9 mouse cellular contexts compared by ENCODE assay signal in the genomic region with DNA sequence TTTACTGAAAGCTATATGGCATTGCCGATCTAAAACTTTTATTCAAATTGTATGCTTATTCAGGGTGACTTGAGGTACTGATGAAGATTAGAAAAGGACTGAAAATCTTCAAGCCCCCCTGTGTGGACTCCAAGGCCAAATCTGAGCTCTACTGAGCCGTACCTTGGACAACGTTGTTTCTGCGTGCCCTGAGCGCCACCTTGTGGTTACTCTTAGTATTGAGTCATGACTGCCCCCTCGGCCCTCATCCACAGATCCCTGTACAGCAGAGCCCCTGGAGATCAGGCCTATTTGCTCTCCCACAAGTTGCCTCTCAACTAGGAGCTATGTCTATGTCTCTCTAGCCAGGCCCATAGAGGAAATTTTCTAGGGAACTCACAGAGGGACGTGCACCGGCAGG. TPM values are rescaled to one million over a fixed set of nuclear protein-coding genes. Genes with fewer than 3 reads are reported as not detected.
A peak's percentile ranks its signal among the peaks of the same experiment; 100 is the strongest.
DNase-seq lines count a peak whose midpoint lies in the region; ATAC-seq and TF ChIP-seq lines count a peak whose summit lies in the region.
"Had no signal": no experiment of that assay in that cellular context is flagged by ENCODE, and none has a peak within 500 bp of the region (broad histone marks: within the 10 kb centered on the region; RNA-seq: fewer than 3 reads in every experiment).

No protein-coding gene starts in this region.

- no peak for TF ChIP-seq POLR2A in heart, adult 2 months (IDR thresholded peaks at IDR 0.05; ENCODE audit: insufficient read depth, low read depth, low read length)
- no peak for TF ChIP-seq POLR2A in brain, embryonic 14.5 days (IDR thresholded peaks at IDR 0.05; ENCODE audit: borderline replicate concordance, extremely low read depth, insufficient read depth, insufficient read length, poor library complexity, severe bottlenecking)

- peaks cover 3% of the 10 kb centered on the region for H3K27me3 ChIP-seq in heart, adult 2 months (ENCODE audit: control insufficient read depth, insufficient read depth, low read length)
- H3K27me3 ChIP-seq in heart, embryonic 12.5 days (replicated peaks): peaks cover 78% of the 10 kb centered on the region
- H3K27me3 ChIP-seq in hindbrain, embryonic 13.5 days: peaks cover 75% of the 10 kb centered on the region
- H3K27me3 ChIP-seq in midbrain, embryonic 15.5 days (replicated peaks): peaks cover 38% of the 10 kb centered on the region

- WGBS in heart, adult 2 months: 8% methylated on average over 8 of the region's 8 CpGs
- 4% methylated on average over 8 of the region's 8 CpGs for WGBS in heart, embryonic 12.5 days
- 8% methylated on average over 8 of the region's 8 CpGs for WGBS in hindbrain, embryonic 13.5 days
- WGBS in midbrain, embryonic 15.5 days: 9% methylated on average over 8 of the region's 8 CpGs

- peak; percentile 84; the same call in 1 of the 2 replicates for TF ChIP-seq EP300 in heart, adult 2 months (IDR thresholded peaks at IDR 0.05; ENCODE audit: insufficient read depth, low read depth, low read length)

- H3K9me3 ChIP-seq in heart, embryonic 12.5 days (replicated peaks): no peaks in the 10 kb centered on the region
- H3K9me3 ChIP-seq in hindbrain, embryonic 13.5 days: no peaks in the 10 kb centered on the region
- H3K9me3 ChIP-seq in midbrain, embryonic 15.5 days: no peaks in the 10 kb centered on the region

- no peaks in the 10 kb centered on the region for H3K36me3 ChIP-seq in heart, adult 2 months (ENCODE audit: control insufficient read depth, insufficient read depth, low read length)
- no peaks in the 10 kb centered on the region for H3K36me3 ChIP-seq in heart, embryonic 12.5 days
- no peaks in the 10 kb centered on the region for H3K36me3 ChIP-seq in hindbrain, embryonic 13.5 days
- no peaks in the 10 kb centered on the region for H3K36me3 ChIP-seq in midbrain, embryonic 15.5 days (replicated peaks)

- peak; percentile 50 to 75 for DNase-seq in heart, adult 2 months
- DNase-seq in brain, embryonic 14.5 days (ENCODE audit: low read depth): peak; percentile 80
- peak; percentile 80 for DNase-seq in left cerebral cortex, postnatal 25 days (ENCODE audit: low spot score in 2 of 2)
- DNase-seq in spleen, postnatal 14 days (ENCODE audit: low spot score in 2 of 2): peak; percentile 37 to 69

- no peak for ATAC-seq in heart, embryonic 12.5 days (ENCODE audit: insufficient number of reproducible peaks, low FRiP score)
- ATAC-seq in erythroid progenitor cell, adult 5-6 weeks (replicated peaks; ENCODE audit: low FRiP score, poor library complexity, severe bottlenecking): peak; percentile 67; the same call in 1 of the 2 replicates
- peak; percentile 46 for ATAC-seq in hindbrain, embryonic 13.5 days (ENCODE audit: low FRiP score)
- peak; percentile 77 for ATAC-seq in midbrain, embryonic 15.5 days (replicated peaks)

- H3K79me2 ChIP-seq in heart, adult 2 months (replicated peaks; ENCODE audit: control insufficient read depth, insufficient read depth, low read length): no peaks in the 10 kb centered on the region

- H3K9ac ChIP-seq in heart, adult 2 months (ENCODE audit: low read depth, low read length): no peak overlapping the region
- H3K9ac ChIP-seq in heart, embryonic 12.5 days: no peak overlapping the region
- no peak overlapping the region for H3K9ac ChIP-seq in hindbrain, embryonic 13.5 days
- H3K9ac ChIP-seq in midbrain, embryonic 15.5 days: no peak overlapping the region

- H3K4me1 ChIP-seq in heart, adult 2 months (ENCODE audit: control insufficient read depth, insufficient read depth, low read length): no peaks in the 10 kb centered on the region
- peaks cover 14% of the 10 kb centered on the region for H3K4me1 ChIP-seq in heart, embryonic 12.5 days (replicated peaks)
- no peaks in the 10 kb centered on the region for H3K4me1 ChIP-seq in hindbrain, embryonic 13.5 days (replicated peaks)
- H3K4me1 ChIP-seq in midbrain, embryonic 15.5 days: no peaks in the 10 kb centered on the region

- no peak overlapping the region for H3K4me2 ChIP-seq in heart, embryonic 12.5 days
- no peak overlapping the region for H3K4me2 ChIP-seq in hindbrain, embryonic 13.5 days
- H3K4me2 ChIP-seq in midbrain, embryonic 15.5 days: no peak overlapping the region

- TF ChIP-seq CTCF in heart, adult 2 months (IDR thresholded peaks at IDR 0.05): peak; percentile 96
- TF ChIP-seq CTCF in brain, embryonic 14.5 days (IDR thresholded peaks at IDR 0.05; ENCODE audit: borderline replicate concordance, extremely low read depth, insufficient read depth, insufficient read length): peak; percentile 97

- intact Hi-C loops in heart, adult 2 months (cut with DNase I): loop anchor here (1.0 to 5.0 kb wide), 3 partner anchors 67 to 367 kb away; no protein-coding TSS in a partner anchor
- intact Hi-C loops in left cerebral cortex, postnatal 25 days (cut with DNase I): loop anchor here (2.0 kb wide), 2 partner anchors 68 to 98 kb away; no protein-coding TSS in a partner anchor

- no peak overlapping the region for H3K4me3 ChIP-seq in heart, adult 2 months
- no peak overlapping the region for H3K4me3 ChIP-seq in heart, embryonic 12.5 days
- H3K4me3 ChIP-seq in hindbrain, embryonic 13.5 days: no peak overlapping the region
- no peak overlapping the region for H3K4me3 ChIP-seq in midbrain, embryonic 15.5 days

- H3K27ac ChIP-seq in heart, adult 2 months: no peak overlapping the region
- no peak overlapping the region for H3K27ac ChIP-seq in heart, embryonic 12.5 days (ENCODE audit: poor library complexity, severe bottlenecking)
- no peak overlapping the region for H3K27ac ChIP-seq in hindbrain, embryonic 13.5 days
- no peak overlapping the region for H3K27ac ChIP-seq in midbrain, embryonic 15.5 days
- H3K27ac ChIP-seq: macrophage had no signal

RNA-seq across cellular contexts. Expression of gene Gas2l2, which starts 4.6 kb away (rescaled TPM):
- total RNA-seq in heart, adult 2 months (2021): not detected
- 0.10 TPM in 1 of 2 replicates, not detected in the other for polyA plus RNA-seq in heart, adult 2 months (2012; rRNA removed)
- polyA plus RNA-seq in heart, embryonic 12.5 days (2016; fragmentation: Nextera tagmentation; extraction: Ambion mirVana): 0.32 TPM in 1 of 2 replicates, not detected in the other
- polyA plus RNA-seq in brain, embryonic 14.5 days (2012; rRNA removed): 0.21 and 0.63 TPM in 2 replicates
- not detected in 2 replicates for total RNA-seq in erythroid progenitor cell, adult 5-6 weeks (2015; ENCODE audit: low replicate concordance)
- not detected in 2 replicates for total RNA-seq in erythroid progenitor cell, adult 5-6 weeks (2017; ENCODE audit: low replicate concordance)
- 0.43 and 1.4 TPM in 2 replicates for polyA plus RNA-seq in hindbrain, embryonic 13.5 days (2015; fragmentation: Nextera tagmentation; extraction: Ambion mirVana)
- total RNA-seq in left cerebral cortex, postnatal 25 days (2021): under 1 TPM in 1 of 2 experiments, not detected in 1; 0.18 TPM
- polyA plus RNA-seq in midbrain, embryonic 15.5 days (2015; fragmentation: Nextera tagmentation; extraction: Ambion mirVana): 0.36 and 0.54 TPM in 2 replicates
- polyA plus RNA-seq: macrophage had no signal

RNA-seq across cellular contexts. Expression of gene 1700020L24Rik, which starts 12.8 kb away (rescaled TPM):
- total RNA-seq in heart, adult 2 months (2021): not detected
- polyA plus RNA-seq in heart, adult 2 months (2012; rRNA removed): 0.27 TPM in 1 of 2 replicates, not detected in the other
- polyA plus RNA-seq in heart, embryonic 12.5 days (2016; fragmentation: Nextera tagmentation; extraction: Ambion mirVana): 1.4 and 1.6 TPM in 2 replicates
- polyA plus RNA-seq in brain, embryonic 14.5 days (2012; rRNA removed): 0.53 and 0.55 TPM in 2 replicates
- total RNA-seq in erythroid progenitor cell, adult 5-6 weeks (2015; ENCODE audit: low replicate concordance): 12.3 TPM in 1 of 2 replicates, not detected in the other
- total RNA-seq in erythroid progenitor cell, adult 5-6 weeks (2017; ENCODE audit: low replicate concordance): 4.0 and 4.7 TPM in 2 replicates
- polyA plus RNA-seq in hindbrain, embryonic 13.5 days (2015; fragmentation: Nextera tagmentation; extraction: Ambion mirVana): 0.48 TPM in 1 of 2 replicates, not detected in the other
- not detected for total RNA-seq in left cerebral cortex, postnatal 25 days (2021)
- 0.68 and 0.70 TPM in 2 replicates for polyA plus RNA-seq in midbrain, embryonic 15.5 days (2015; fragmentation: Nextera tagmentation; extraction: Ambion mirVana)
- polyA plus RNA-seq: macrophage had no signal

RNA-seq across cellular contexts. Expression of gene Rasl10b, which starts 15.7 kb away (rescaled TPM):
- 10 to 100 TPM; 61.9 to 77.8 TPM for total RNA-seq in heart, adult 2 months (2021)
- 70.8 and 71.6 TPM in 2 replicates for polyA plus RNA-seq in heart, adult 2 months (2012; rRNA removed)
- polyA plus RNA-seq in heart, embryonic 12.5 days (2016; fragmentation: Nextera tagmentation; extraction: Ambion mirVana): 13.4 and 13.6 TPM in 2 replicates
- polyA plus RNA-seq in brain, embryonic 14.5 days (2012; rRNA removed): 74.3 and 88.9 TPM in 2 replicates
- not detected in 2 replicates for total RNA-seq in erythroid progenitor cell, adult 5-6 weeks (2015; ENCODE audit: low replicate concordance)
- 0.23 TPM in 1 of 2 replicates, not detected in the other for total RNA-seq in erythroid progenitor cell, adult 5-6 weeks (2017; ENCODE audit: low replicate concordance)
- polyA plus RNA-seq in hindbrain, embryonic 13.5 days (2015; fragmentation: Nextera tagmentation; extraction: Ambion mirVana): 22.2 and 22.5 TPM in 2 replicates
- total RNA-seq in left cerebral cortex, postnatal 25 days (2021): 100 to 1,000 TPM; 258 to 277 TPM
- polyA plus RNA-seq in midbrain, embryonic 15.5 days (2015; fragmentation: Nextera tagmentation; extraction: Ambion mirVana): 43.2 and 45.6 TPM in 2 replicates

RNA-seq across cellular contexts. Expression of gene Mmp28, which starts 38.2 kb away (rescaled TPM):
- total RNA-seq in heart, adult 2 months (2021): 1 to 10 TPM; 4.7 to 4.9 TPM
- 3.3 and 4.4 TPM in 2 replicates for polyA plus RNA-seq in heart, adult 2 months (2012; rRNA removed)
- polyA plus RNA-seq in heart, embryonic 12.5 days (2016; fragmentation: Nextera tagmentation; extraction: Ambion mirVana): 3.4 and 3.5 TPM in 2 replicates
- polyA plus RNA-seq in brain, embryonic 14.5 days (2012; rRNA removed): 5.5 and 9.1 TPM in 2 replicates
- total RNA-seq in erythroid progenitor cell, adult 5-6 weeks (2015; ENCODE audit: low replicate concordance): not detected in 2 replicates
- total RNA-seq in erythroid progenitor cell, adult 5-6 weeks (2017; ENCODE audit: low replicate concordance): 1.7 TPM in 1 of 2 replicates, not detected in the other
- 3.5 and 3.8 TPM in 2 replicates for polyA plus RNA-seq in hindbrain, embryonic 13.5 days (2015; fragmentation: Nextera tagmentation; extraction: Ambion mirVana)
- 1 to 10 TPM; 3.9 to 4.3 TPM for total RNA-seq in left cerebral cortex, postnatal 25 days (2021)
- 2.9 and 3.4 TPM in 2 replicates for polyA plus RNA-seq in midbrain, embryonic 15.5 days (2015; fragmentation: Nextera tagmentation; extraction: Ambion mirVana)

RNA-seq across cellular contexts. Expression of gene Taf15, which starts 48.2 kb away (rescaled TPM):
- 10 to 100 TPM; 34.2 to 39.6 TPM for total RNA-seq in heart, adult 2 months (2021)
- polyA plus RNA-seq in heart, adult 2 months (2012; rRNA removed): 9.1 and 15.2 TPM in 2 replicates
- 12.1 and 12.9 TPM in 2 replicates for polyA plus RNA-seq in heart, embryonic 12.5 days (2016; fragmentation: Nextera tagmentation; extraction: Ambion mirVana)
- polyA plus RNA-seq in brain, embryonic 14.5 days (2012; rRNA removed): 51.0 and 92.8 TPM in 2 replicates
- total RNA-seq in erythroid progenitor cell, adult 5-6 weeks (2015; ENCODE audit: low replicate concordance): 47.2 and 59.5 TPM in 2 replicates
- total RNA-seq in erythroid progenitor cell, adult 5-6 weeks (2017; ENCODE audit: low replicate concordance): 50.6 and 95.9 TPM in 2 replicates
- 14.7 and 16.4 TPM in 2 replicates for polyA plus RNA-seq in hindbrain, embryonic 13.5 days (2015; fragmentation: Nextera tagmentation; extraction: Ambion mirVana)
- total RNA-seq in left cerebral cortex, postnatal 25 days (2021): 10 to 100 TPM; 48.4 to 65.7 TPM
- polyA plus RNA-seq in midbrain, embryonic 15.5 days (2015; fragmentation: Nextera tagmentation; extraction: Ambion mirVana): 12.2 and 12.6 TPM in 2 replicates
